Mouse (Mus musculus) forebrain, embryonic 14.5 days (tissue): ENCODE results near the gene Crlf3. TPM values are rescaled to one million over a fixed set of nuclear protein-coding genes. Genes with fewer than 3 reads are reported as not detected.
A peak's percentile ranks its signal among the peaks of the same experiment; 100 is the strongest.

ENCODE experiments used
- ATAC-seq: fragments of 200-750 bp; cut with Nextera tagmentation; 2 replicates; pipeline ENCODE4 v1.8.0; 2017; ENCODE audit warnings: mild to moderate bottlenecking, moderate library complexity
- DNase-seq: peaks from one replicate; pipeline ENCODE4 v3.0.0-alpha.2; 2015; ENCODE audit warnings: low spot score
- H3K27ac ChIP-seq: fragments of 300-500 bp; sonication (generic); 2 replicates; pipeline ENCODE4 v1.5.1; 2014; ENCODE audit warnings: low read depth, mild to moderate bottlenecking, control low read depth, low read length, moderate library complexity
- H3K27me3 ChIP-seq: fragments of 300-500 bp; sonication (generic); replicated peaks from 2 replicates; pipeline ENCODE4 v1.6.1; 2014; ENCODE audit warnings: low read length, control low read depth, mixed read lengths; ENCODE audit not compliant: control insufficient read depth, insufficient read depth
- H3K36me3 ChIP-seq: fragments of 300-500 bp; sonication (generic); 2 replicates; pipeline ENCODE4 v1.6.1; 2014; ENCODE audit warnings: low read length, control low read depth; ENCODE audit not compliant: control insufficient read depth, insufficient read depth
- H3K4me1 ChIP-seq: fragments of 300-500 bp; sonication (generic); 2 replicates; pipeline ENCODE4 v1.6.1; 2014; ENCODE audit warnings: antibody characterized with exemption, low read length, control low read depth; ENCODE audit not compliant: control insufficient read depth, insufficient read depth
- H3K4me2 ChIP-seq: fragments of 300-500 bp; sonication (generic); 2 replicates; pipeline ENCODE4 v1.6.1; 2014; ENCODE audit warnings: mild to moderate bottlenecking, control low read depth, low read length
- H3K4me3 ChIP-seq: fragments of 300-500 bp; sonication (generic); 2 replicates; pipeline ENCODE4 v1.5.1; 2014; ENCODE audit warnings: low read depth, low read length, control low read depth
- H3K9ac ChIP-seq: fragments of 300-500 bp; sonication (generic); 2 replicates; pipeline ENCODE4 v1.6.1; 2014; ENCODE audit warnings: mild to moderate bottlenecking, low read length, control low read depth, moderate library complexity
- H3K9me3 ChIP-seq: fragments of 300-500 bp; sonication (generic); replicated peaks from 2 replicates; pipeline ENCODE4 v1.6.1; 2016; ENCODE audit warnings: low read length, control low read depth, mixed read lengths; ENCODE audit not compliant: control insufficient read depth
- WGBS: fragments of 180-500 bp; shearing (Covaris S2); extraction: QIAGEN DNeasy Blood & Tissue Kit; methylation state at CpG from one replicate; pipeline ENCODE4 v1.1.7; 2014; 5-methylcytosine and 5-hydroxymethylcytosine counted together
- polyA plus RNA-seq: library from polyadenylated mRNA; unstranded; fragments of >200 nt; fragmentation: Nextera tagmentation; extraction: Ambion mirVana; gene quantifications from 2 replicates; pipeline ENCODE4 v1.2.1, GENCODE M21; 2014

The Crlf3 gene
- polyA plus RNA-seq: 17.6 and 18.7 TPM in 2 replicates

GRCm38 (mm10) chr11:80080826-80081728 is at the start of gene Crlf3:
Gene Crlf3, minus strand, starts transcription at chr11:80080991.
- H3K27ac ChIP-seq: peak within 1 kb of the TSS; percentile 74
- DNase-seq (peak; percentile 92), ATAC-seq (peak; percentile 97)
- H3K36me3 ChIP-seq: no peaks in the 10 kb centered on the region
- H3K4me3 ChIP-seq: peak within 1 kb of the TSS; percentile 76
- peak within 1 kb of the TSS; percentile 74 for H3K4me2 ChIP-seq
- WGBS: 5% methylated on average over 54 of the region's 55 CpGs
- no peaks in the 10 kb centered on the region for H3K9me3 ChIP-seq
- peaks cover 6% of the 10 kb centered on the region for H3K4me1 ChIP-seq
- peak within 1 kb of the TSS; percentile 84 for H3K9ac ChIP-seq
- no peaks in the 10 kb centered on the region for H3K27me3 ChIP-seq

- H3K4me1 ChIP-seq: no peaks in the 10 kb centered on the region
- no peak overlapping the region for H3K9ac ChIP-seq
- no peak overlapping the region for H3K27ac ChIP-seq
- WGBS: 88% methylated on average over 1 of the region's 1 CpGs
- H3K27me3 ChIP-seq: no peaks in the 10 kb centered on the region
- no peak for DNase-seq
- no peak overlapping the region for H3K4me2 ChIP-seq
- H3K4me3 ChIP-seq: no peak overlapping the region
- peaks cover 67% of the 10 kb centered on the region for H3K36me3 ChIP-seq
- no peaks in the 10 kb centered on the region for H3K9me3 ChIP-seq
- no peak for ATAC-seq
These were observed 35.6 kb upstream of the Crlf3 start for GRCm38 (mm10) chr11:80116411-80116810.

GRCm38 (mm10) chr11:80104407-80104806 is 23.6 kb upstream of the Crlf3 start:
- H3K4me3 ChIP-seq: no peak overlapping the region
- H3K27ac ChIP-seq: no peak overlapping the region
- H3K9ac ChIP-seq: no peak overlapping the region
- H3K36me3 ChIP-seq: peaks cover 62% of the 10 kb centered on the region
- no peaks in the 10 kb centered on the region for H3K9me3 ChIP-seq
- 88% methylated on average over 1 of the region's 1 CpGs for WGBS
- H3K4me1 ChIP-seq: no peaks in the 10 kb centered on the region
- DNase-seq (no peak), ATAC-seq (no peak)
- no peak overlapping the region for H3K4me2 ChIP-seq
- no peaks in the 10 kb centered on the region for H3K27me3 ChIP-seq

GRCm38 (mm10) chr11:80101298-80101697 is 20.5 kb upstream of the Crlf3 start:
- H3K4me3 ChIP-seq: no peak overlapping the region
- 94% methylated on average over 6 of the region's 6 CpGs for WGBS

GRCm38 (mm10) chr11:80098444-80099056 is 17.8 kb upstream of the Crlf3 start:
- no peaks in the 10 kb centered on the region for H3K27me3 ChIP-seq
- ATAC-seq: no peak

More at GRCm38 (mm10) chr11:80101298-80101697, 20.5 kb upstream of the Crlf3 start:
- Histone ChIP-seq H3K9me3 (no peaks in the 10 kb centered on the region), H3K27ac (no peak overlapping the region), H3K27me3 (no peaks in the 10 kb centered on the region), H3K9ac (no peak overlapping the region), H3K4me1 (no peaks in the 10 kb centered on the region), H3K4me2 (no peak overlapping the region), H3K36me3 (peaks cover 53% of the 10 kb centered on the region)
- ATAC-seq: no peak
- no peak for DNase-seq

GRCm38 (mm10) chr11:80090555-80091164 is 9.9 kb upstream of the Crlf3 start:
- Histone ChIP-seq H3K4me1 (peaks cover 2% of the 10 kb centered on the region; the same call in 1 of the 2 replicates), H3K27ac (no peak overlapping the region), H3K27me3 (no peaks in the 10 kb centered on the region), H3K9ac (no peak overlapping the region; the same call in 1 of the 2 replicates), H3K4me2 (peak overlapping the region; percentile 80), H3K4me3 (peak overlapping the region; percentile 99), H3K36me3 (peaks cover 7% of the 10 kb centered on the region), H3K9me3 (no peaks in the 10 kb centered on the region)
- WGBS: 52% methylated on average over 3 of the region's 3 CpGs
- DNase-seq (no peak), ATAC-seq (no peak)

More at GRCm38 (mm10) chr11:80098444-80099056, 17.8 kb upstream of the Crlf3 start:
- H3K9me3 ChIP-seq: no peaks in the 10 kb centered on the region
- no peak for DNase-seq
- H3K36me3 ChIP-seq: peaks cover 51% of the 10 kb centered on the region
- H3K9ac ChIP-seq: no peak overlapping the region
- H3K4me3 ChIP-seq: no peak overlapping the region
- 92% methylated on average over 3 of the region's 3 CpGs for WGBS
- no peak overlapping the region for H3K27ac ChIP-seq
- H3K4me2 ChIP-seq: no peak overlapping the region
- H3K4me1 ChIP-seq: no peaks in the 10 kb centered on the region

GRCm38 (mm10) chr11:80089817-80090214 is 9.0 kb upstream of the Crlf3 start:
- under 1% methylated on average over 14 of the region's 14 CpGs for WGBS
- ATAC-seq (no peak), DNase-seq (no peak)
- Histone ChIP-seq H3K36me3 (0 out of 2 replicates have a peak, but pooled peaks cover 3% of the 10 kb centered on the region), H3K27ac (no peak overlapping the region), H3K9me3 (no peaks in the 10 kb centered on the region), H3K27me3 (no peaks in the 10 kb centered on the region), H3K9ac (peak overlapping the region; percentile 96), H3K4me3 (peak overlapping the region; percentile 99), H3K4me2 (peak overlapping the region; percentile 80), H3K4me1 (peaks cover 2% of the 10 kb centered on the region; the same call in 1 of the 2 replicates)

- H3K4me1 ChIP-seq: peaks cover 2% of the 10 kb centered on the region; the same call in 1 of the 2 replicates
- no peak within 1 kb of the TSS; the same call in 1 of the 2 replicates for H3K27ac ChIP-seq
- no peaks in the 10 kb centered on the region for H3K9me3 ChIP-seq
- peak within 1 kb of the TSS; percentile 80 for H3K4me2 ChIP-seq
- H3K27me3 ChIP-seq: no peaks in the 10 kb centered on the region
- ATAC-seq (peak; percentile 89), DNase-seq (peak; percentile 91)
- peak within 1 kb of the TSS; percentile 99 for H3K4me3 ChIP-seq
- H3K36me3 ChIP-seq: no peaks in the 10 kb centered on the region
- H3K9ac ChIP-seq: peak within 1 kb of the TSS; percentile 96
- 6% methylated on average over 57 of the region's 57 CpGs for WGBS
These were observed 8.4 kb upstream of the Crlf3 start, which contains the start of gene Atad5 for GRCm38 (mm10) chr11:80088917-80089816. Gene Atad5, plus strand, starts transcription at chr11:80089400.
